Mouse (Mus musculus) embryonic facial prominence, embryonic 14.5 days (tissue): ENCODE results near the gene Kcnip1. TPM values are rescaled to one million over a fixed set of nuclear protein-coding genes. Genes with fewer than 3 reads are reported as not detected.

Experiments used
- ATAC-seq: fragments of 200-750 bp; cut with Nextera tagmentation; 2 replicates; pipeline ENCODE4 v1.8.0; 2017; ENCODE audit warnings: low read depth, moderate number of reproducible peaks, moderate TSS enrichment
- DNase-seq: peaks from one replicate; pipeline ENCODE4 v3.0.0-alpha.2; 2015; ENCODE audit warnings: low spot score
- H3K27ac ChIP-seq: fragments of 300-500 bp; sonication (generic); replicated peaks from 2 replicates; pipeline ENCODE4 v1.5.1; 2014; ENCODE audit warnings: low read depth, mild to moderate bottlenecking, low read length, moderate library complexity
- H3K27me3 ChIP-seq: fragments of 300-500 bp; sonication (generic); replicated peaks from 2 replicates; pipeline ENCODE4 v1.6.1; 2014; ENCODE audit warnings: low read length; ENCODE audit not compliant: control insufficient read depth, insufficient read depth
- H3K36me3 ChIP-seq: fragments of 300-500 bp; sonication (generic); 2 replicates; pipeline ENCODE4 v1.6.1; 2014; ENCODE audit warnings: low read length, mixed read lengths; ENCODE audit not compliant: control insufficient read depth, insufficient read depth
- H3K4me1 ChIP-seq: fragments of 300-500 bp; sonication (generic); 2 replicates; pipeline ENCODE4 v1.6.1; 2014; ENCODE audit warnings: antibody characterized with exemption, low read length; ENCODE audit not compliant: control insufficient read depth, insufficient read depth
- H3K4me2 ChIP-seq: fragments of 300-500 bp; sonication (generic); 2 replicates; pipeline ENCODE4 v1.6.1; 2014; ENCODE audit warnings: low read depth, mild to moderate bottlenecking, low read length, moderate library complexity, mixed read lengths
- H3K4me3 ChIP-seq: fragments of 300-500 bp; sonication (generic); 2 replicates; pipeline ENCODE4 v1.5.1; 2014; ENCODE audit warnings: low read depth, mild to moderate bottlenecking, low read length
- H3K9ac ChIP-seq: fragments of 300-500 bp; sonication (generic); 2 replicates; pipeline ENCODE4 v1.6.1; 2014; ENCODE audit warnings: low read depth, mild to moderate bottlenecking, low read length, moderate library complexity, mixed read lengths
- H3K9me3 ChIP-seq: fragments of 300-500 bp; sonication (generic); 2 replicates; pipeline ENCODE4 v1.6.1; 2016; ENCODE audit warnings: low read length; ENCODE audit not compliant: control insufficient read depth
- WGBS: fragments of 180-500 bp; shearing (Covaris S2); extraction: QIAGEN DNeasy Blood & Tissue Kit; methylation state at CpG from one replicate; pipeline ENCODE4 v1.1.7; 2014; 5-methylcytosine and 5-hydroxymethylcytosine counted together
- polyA plus RNA-seq: library from polyadenylated mRNA; unstranded; fragments of >200 nt; fragmentation: Nextera tagmentation; extraction: Ambion mirVana; gene quantifications from 2 replicates; pipeline ENCODE4 v1.2.1, GENCODE M21; 2014

The Kcnip1 gene
- polyA plus RNA-seq, 1 experiment from 2014 or later: 5.0 TPM

DNA sequence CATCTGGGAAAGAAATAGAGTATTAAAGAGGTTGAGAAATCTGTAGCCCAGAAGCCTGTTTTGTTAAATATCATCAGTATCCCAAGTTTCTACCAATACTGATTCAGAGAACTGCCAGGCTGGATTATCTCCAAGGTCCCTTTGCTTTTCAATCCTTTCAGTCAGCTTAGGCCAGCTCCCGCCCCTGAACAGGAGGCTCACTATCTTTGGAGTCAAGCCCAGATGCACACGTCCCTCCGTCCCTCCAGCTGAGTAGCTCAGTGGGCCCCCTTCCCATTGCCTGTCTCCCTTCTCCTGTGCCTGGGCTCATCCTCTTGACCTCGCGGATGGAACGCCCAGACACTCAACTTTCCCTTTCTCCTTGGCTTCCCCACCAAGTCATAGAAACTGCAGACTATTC, 65.6 kb downstream of the Kcnip1 start:
- Histone ChIP-seq H3K9ac (no peak overlapping the region), H3K4me1 (no peaks in the 10 kb centered on the region), H3K9me3 (no peaks in the 10 kb centered on the region), H3K36me3 (no peaks in the 10 kb centered on the region), H3K4me3 (no peak overlapping the region), H3K27me3 (no peaks in the 10 kb centered on the region), H3K27ac (no peak overlapping the region), H3K4me2 (no peak overlapping the region)
- DNase-seq (no peak), ATAC-seq (no peak)
- 63% methylated on average over 6 of the region's 6 CpGs for WGBS

DNA sequence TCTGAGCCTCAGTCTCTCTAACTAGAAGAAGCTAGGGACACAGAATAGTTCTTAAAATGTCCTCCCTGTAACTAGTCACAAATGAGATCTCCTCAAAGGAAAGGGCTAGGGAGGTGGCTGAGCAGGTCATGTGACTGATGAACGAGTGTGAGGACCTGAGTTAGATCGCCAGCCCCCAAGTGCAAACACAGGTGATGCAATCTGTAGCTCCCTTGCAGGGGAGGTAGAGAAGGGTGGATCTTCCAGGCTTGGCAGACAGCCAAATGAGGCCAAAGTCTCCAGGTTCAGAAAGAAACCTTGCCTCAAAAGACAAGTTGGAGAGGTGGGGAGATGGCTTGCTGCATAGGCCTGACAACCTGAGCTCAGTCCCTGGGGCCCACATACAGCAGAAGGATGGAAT, 66.4 kb downstream of the Kcnip1 start:
- Histone ChIP-seq H3K27ac (no peak overlapping the region), H3K27me3 (no peaks in the 10 kb centered on the region), H3K4me1 (no peaks in the 10 kb centered on the region), H3K4me3 (no peak overlapping the region), H3K9ac (no peak overlapping the region), H3K4me2 (no peak overlapping the region), H3K36me3 (no peaks in the 10 kb centered on the region), H3K9me3 (no peaks in the 10 kb centered on the region)
- peak; percentile 48 for DNase-seq
- WGBS: 45% methylated on average over 2 of the region's 2 CpGs
- 0 out of 2 replicates have a peak, but pooled peaks have one; percentile 42 for ATAC-seq

DNA sequence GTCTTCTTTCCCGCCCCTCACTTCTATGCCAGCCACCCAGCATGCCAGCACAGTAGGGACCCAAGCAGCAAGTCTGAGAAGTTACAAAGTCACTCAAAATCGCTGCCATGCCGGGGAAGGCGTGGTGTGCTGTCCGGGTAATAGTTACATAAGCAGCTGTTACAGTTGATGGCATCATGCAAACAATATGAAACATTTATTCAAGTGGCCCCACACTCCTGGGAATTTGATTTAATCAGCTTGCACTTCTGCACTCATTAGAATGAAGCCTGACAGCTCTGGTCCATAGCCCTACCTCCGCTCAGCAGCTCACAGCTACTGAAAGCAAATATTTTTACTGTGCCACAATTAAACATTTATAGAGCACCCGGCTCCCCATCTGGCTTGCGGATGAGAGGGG, 67.2 kb downstream of the Kcnip1 start:
- no peak for ATAC-seq
- WGBS: 61% methylated on average over 8 of the region's 8 CpGs

DNA sequence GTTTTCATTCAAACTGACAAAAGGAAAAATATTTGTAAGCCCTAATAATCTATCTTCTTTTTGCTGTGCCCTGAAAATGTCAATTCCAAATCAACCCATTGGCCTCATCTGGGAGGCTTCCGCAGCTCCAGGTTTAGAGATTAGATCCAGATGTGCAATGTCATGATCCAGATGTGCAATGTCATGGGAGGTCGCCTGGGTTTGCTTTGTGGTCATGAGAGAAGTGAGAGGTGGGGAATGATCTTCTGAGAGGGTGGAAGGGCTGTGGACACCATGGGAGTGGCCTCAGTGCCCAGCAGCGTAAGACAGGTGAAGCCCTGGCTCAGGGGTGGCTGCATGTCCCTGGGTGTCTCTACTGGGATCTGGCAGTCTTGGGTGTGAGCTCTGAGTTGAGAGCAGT, 69.9 kb downstream of the Kcnip1 start:
- Histone ChIP-seq H3K4me3 (no peak overlapping the region), H3K9me3 (no peaks in the 10 kb centered on the region), H3K9ac (no peak overlapping the region), H3K4me1 (no peaks in the 10 kb centered on the region), H3K36me3 (no peaks in the 10 kb centered on the region), H3K4me2 (no peak overlapping the region), H3K27me3 (no peaks in the 10 kb centered on the region), H3K27ac (no peak overlapping the region)
- no peak for ATAC-seq
- 25% methylated on average over 3 of the region's 3 CpGs for WGBS
- DNase-seq: no peak

More for the DNA sequence above, 67.2 kb downstream of the Kcnip1 start:
- H3K4me2 ChIP-seq: no peak overlapping the region
- no peak overlapping the region for H3K9ac ChIP-seq
- no peaks in the 10 kb centered on the region for H3K36me3 ChIP-seq
- H3K9me3 ChIP-seq: no peaks in the 10 kb centered on the region
- no peak for DNase-seq
- no peaks in the 10 kb centered on the region for H3K27me3 ChIP-seq
- no peaks in the 10 kb centered on the region for H3K4me1 ChIP-seq
- H3K4me3 ChIP-seq: no peak overlapping the region
- H3K27ac ChIP-seq: no peak overlapping the region

DNA sequence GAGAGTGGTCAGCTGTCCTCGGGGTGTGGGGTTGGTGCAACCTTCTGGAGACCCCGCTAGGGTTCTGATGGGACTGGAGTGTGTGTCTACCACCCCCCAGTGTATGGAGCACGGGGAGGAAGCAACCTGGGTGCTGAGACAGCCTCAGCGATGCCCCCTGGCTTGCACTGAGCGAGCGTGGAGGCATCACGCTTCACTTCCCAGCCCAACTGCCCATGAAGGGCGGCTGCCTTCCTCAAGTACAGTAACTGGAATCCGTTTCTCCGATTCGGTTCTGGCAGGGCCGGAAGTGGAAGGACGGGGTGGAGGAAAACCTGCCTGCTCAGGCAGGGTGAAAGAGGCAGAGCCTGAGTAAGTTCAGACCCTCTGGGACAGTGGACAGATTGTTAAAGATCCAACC, 71.5 kb downstream of the Kcnip1 start:
- no peak overlapping the region for H3K9ac ChIP-seq
- H3K9me3 ChIP-seq: no peaks in the 10 kb centered on the region
- WGBS: 80% methylated on average over 13 of the region's 13 CpGs
- no peak overlapping the region for H3K27ac ChIP-seq
- H3K4me3 ChIP-seq: no peak overlapping the region
- no peaks in the 10 kb centered on the region for H3K36me3 ChIP-seq
- no peaks in the 10 kb centered on the region for H3K27me3 ChIP-seq
- H3K4me1 ChIP-seq: no peaks in the 10 kb centered on the region
- DNase-seq (no peak), ATAC-seq (no peak)
- no peak overlapping the region for H3K4me2 ChIP-seq

DNA sequence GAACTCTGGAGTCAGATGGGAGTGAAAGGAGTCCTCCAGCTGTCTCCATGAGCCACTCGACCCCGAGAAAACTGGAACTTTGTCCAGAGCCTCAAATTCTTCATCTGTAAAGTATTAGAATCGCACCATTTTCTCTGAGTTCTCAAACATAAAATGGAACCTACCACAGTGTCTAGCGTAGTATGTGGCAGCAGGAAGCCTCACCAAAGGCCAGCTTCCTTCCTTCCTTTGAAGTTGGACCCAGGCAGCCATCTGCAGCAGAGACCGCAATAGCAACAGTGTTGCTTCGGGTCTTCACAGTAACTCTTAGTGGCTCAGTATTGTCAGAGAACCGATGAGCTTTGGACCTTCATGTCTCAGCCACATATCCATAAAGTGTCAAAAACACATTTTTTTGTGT, 73.1 kb downstream of the Kcnip1 start:
- H3K9me3 ChIP-seq: no peaks in the 10 kb centered on the region
- WGBS: 77% methylated on average over 7 of the region's 7 CpGs
- no peaks in the 10 kb centered on the region for H3K36me3 ChIP-seq
- ATAC-seq: no peak
- DNase-seq: no peak
- no peak overlapping the region for H3K4me2 ChIP-seq
- H3K27ac ChIP-seq: no peak overlapping the region
- no peak overlapping the region for H3K4me3 ChIP-seq
- H3K9ac ChIP-seq: no peak overlapping the region
- H3K4me1 ChIP-seq: no peaks in the 10 kb centered on the region
- H3K27me3 ChIP-seq: no peaks in the 10 kb centered on the region

DNA sequence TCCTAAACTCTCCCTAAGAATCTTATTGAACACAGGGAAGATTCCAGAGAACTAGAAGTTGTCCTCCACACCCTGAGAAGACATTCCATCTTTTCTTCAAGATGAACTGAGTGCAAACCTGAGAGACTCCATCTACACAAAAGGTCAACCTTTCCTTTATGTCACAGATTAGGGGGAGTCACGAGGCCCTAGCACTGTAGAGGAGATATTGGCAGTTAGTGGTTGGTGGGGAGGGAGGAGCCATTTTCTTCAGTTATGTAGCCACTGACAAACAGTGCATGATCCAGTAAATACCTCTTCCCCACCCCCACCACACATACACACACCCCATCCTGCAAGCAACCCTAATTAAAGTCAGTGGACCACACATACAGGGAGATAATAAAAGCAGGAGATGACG, 74.5 kb downstream of the Kcnip1 start:
- Histone ChIP-seq H3K27ac (no peak overlapping the region), H3K27me3 (no peaks in the 10 kb centered on the region), H3K4me3 (no peak overlapping the region), H3K4me2 (no peak overlapping the region), H3K9me3 (no peaks in the 10 kb centered on the region), H3K4me1 (no peaks in the 10 kb centered on the region), H3K9ac (no peak overlapping the region), H3K36me3 (no peaks in the 10 kb centered on the region)
- DNase-seq (no peak), ATAC-seq (no peak)
- WGBS: 36% methylated on average over 2 of the region's 2 CpGs

DNA sequence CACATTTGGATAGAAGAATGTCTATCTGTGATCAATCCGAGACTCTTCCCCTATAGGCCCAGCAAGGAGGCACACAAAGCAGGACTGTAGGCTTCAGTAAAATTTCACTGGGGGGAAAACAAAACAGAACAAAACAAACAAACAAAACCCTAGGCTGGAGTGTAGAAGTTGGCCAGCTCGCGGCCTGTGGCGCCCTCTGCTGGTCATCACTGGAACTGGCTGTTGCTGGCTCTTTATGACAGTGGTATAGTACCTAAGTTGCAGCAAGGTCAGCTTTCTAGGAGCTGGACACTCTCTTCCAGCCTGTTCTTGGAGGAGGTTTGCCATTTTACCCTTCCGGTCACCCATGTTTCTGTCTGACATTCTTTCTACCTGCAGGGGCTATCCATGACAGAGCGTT, 75.4 kb downstream of the Kcnip1 start:
- no peaks in the 10 kb centered on the region for H3K36me3 ChIP-seq
- ATAC-seq (0 out of 2 replicates have a peak, but pooled peaks have one; percentile 60), DNase-seq (no peak)
- no peak overlapping the region for H3K27ac ChIP-seq
- no peaks in the 10 kb centered on the region for H3K9me3 ChIP-seq
- WGBS: 23% methylated on average over 6 of the region's 6 CpGs
- no peaks in the 10 kb centered on the region for H3K4me1 ChIP-seq
- H3K27me3 ChIP-seq: 0 out of 2 replicates have a peak, but pooled peaks cover 3% of the 10 kb centered on the region
- no peak overlapping the region for H3K4me2 ChIP-seq
- H3K4me3 ChIP-seq: no peak overlapping the region
- H3K9ac ChIP-seq: no peak overlapping the region

DNA sequence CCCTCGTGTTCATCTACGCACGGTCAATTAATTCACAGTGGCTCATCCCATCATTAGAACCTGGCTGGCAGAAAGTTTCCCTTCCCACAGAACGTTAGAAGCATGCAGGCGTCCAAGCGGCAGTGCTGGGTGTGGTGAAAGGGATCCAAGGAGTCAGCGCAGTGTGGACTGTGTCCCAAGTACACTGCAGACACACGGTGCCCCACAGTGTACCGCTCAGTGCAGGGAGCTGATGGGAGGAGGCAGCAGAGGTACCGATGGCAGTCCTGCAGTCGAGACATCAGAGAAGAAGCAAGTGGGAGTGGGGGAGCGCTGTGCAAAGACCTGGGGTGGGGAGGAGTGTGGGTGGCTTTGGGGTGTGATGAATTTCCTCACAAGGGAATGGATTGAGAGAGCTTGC, 78.7 kb downstream of the Kcnip1 start:
- H3K36me3 ChIP-seq: no peaks in the 10 kb centered on the region
- ATAC-seq (no peak), DNase-seq (no peak)
- no peak overlapping the region for H3K4me2 ChIP-seq
- H3K27me3 ChIP-seq: 0 out of 2 replicates have a peak, but pooled peaks cover 3% of the 10 kb centered on the region
- WGBS: 78% methylated on average over 12 of the region's 12 CpGs
- H3K9ac ChIP-seq: no peak overlapping the region
- H3K27ac ChIP-seq: no peak overlapping the region
- no peak overlapping the region for H3K4me3 ChIP-seq
- H3K4me1 ChIP-seq: no peaks in the 10 kb centered on the region
- H3K9me3 ChIP-seq: no peaks in the 10 kb centered on the region
